In the genomic region with DNA sequence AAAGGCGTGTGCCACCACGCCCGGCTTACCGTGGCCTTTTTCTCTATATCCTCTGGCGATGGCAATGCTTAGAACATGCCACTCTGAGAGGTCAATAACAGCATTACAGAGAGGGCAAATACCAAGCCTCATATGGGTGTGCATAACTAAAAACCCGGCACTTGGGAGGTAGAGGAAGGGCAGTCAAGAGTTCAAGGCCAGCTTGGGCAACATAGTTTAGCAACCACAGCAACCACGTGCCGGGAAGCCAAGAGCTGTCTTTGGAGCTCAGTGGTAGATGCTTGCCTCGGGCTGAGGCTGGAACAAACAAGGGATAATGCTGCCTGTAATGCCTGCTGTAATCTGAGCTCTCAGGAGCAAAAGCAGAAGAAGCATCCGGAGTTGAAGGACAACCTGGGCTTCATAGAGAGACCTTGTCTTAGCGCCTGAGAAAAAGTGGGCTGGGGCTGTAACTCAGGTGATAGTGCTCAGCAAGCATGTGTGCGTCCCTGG, we compare ENCODE assay signal across 32 mouse cellular contexts. TPM values are rescaled to one million over a fixed set of nuclear protein-coding genes. Genes with fewer than 3 reads are reported as not detected.
DNase-seq lines count a peak whose midpoint lies in the region; ATAC-seq lines count a peak whose summit lies in the region.
"Had no signal": no experiment of that assay in that cellular context is flagged by ENCODE, and none has a peak within 500 bp of the region (broad histone marks: within the 10 kb centered on the region; RNA-seq: fewer than 3 reads in every experiment).

No protein-coding gene starts in this region.

- no peaks in the 10 kb centered on the region; the same call in 1 of the 2 replicates for H3K9me3 ChIP-seq in liver, embryonic 13.5 days (replicated peaks)
- H3K9me3 ChIP-seq in liver, embryonic 11.5 days (ENCODE audit: control insufficient read depth, low read length), result no peaks in the 10 kb centered on the region
- H3K9me3 ChIP-seq: embryonic facial prominence, embryonic 12.5 days; embryonic facial prominence, embryonic 15.5 days; heart, embryonic 15.5 days; hindbrain, embryonic 10.5 days; hindbrain, embryonic 13.5 days had no signal

- peaks cover 59% of the 10 kb centered on the region for H3K4me1 ChIP-seq in liver, embryonic 13.5 days (replicated peaks)
- peaks cover 14% of the 10 kb centered on the region for H3K4me1 ChIP-seq in liver, embryonic 11.5 days (replicated peaks; ENCODE audit: control insufficient read depth, insufficient read depth, low read length)
- H3K4me1 ChIP-seq: embryonic facial prominence, embryonic 15.5 days; heart, embryonic 12.5 days had no signal

- H3K4me3 ChIP-seq in liver, embryonic 13.5 days (replicated peaks), result no peak overlapping the region
- H3K4me3 ChIP-seq in liver, embryonic 11.5 days (ENCODE audit: low read depth, low read length), result no peak overlapping the region
- H3K4me3 ChIP-seq: embryonic facial prominence, embryonic 12.5 days; embryonic facial prominence, embryonic 15.5 days; gastrocnemius, adult 2 months; heart, embryonic 12.5 days; heart, embryonic 15.5 days; hindbrain, embryonic 10.5 days; hindbrain, embryonic 13.5 days had no signal

- H3K4me2 ChIP-seq in liver, embryonic 13.5 days, result no peak overlapping the region
- no peak overlapping the region for H3K4me2 ChIP-seq in liver, embryonic 11.5 days
- H3K4me2 ChIP-seq: embryonic facial prominence, embryonic 12.5 days; embryonic facial prominence, embryonic 15.5 days; heart, embryonic 12.5 days; heart, embryonic 15.5 days; hindbrain, embryonic 13.5 days had no signal

- no peak for ATAC-seq in liver, embryonic 13.5 days (ENCODE audit: low read depth)
- ATAC-seq in liver, embryonic 11.5 days (replicated peaks; ENCODE audit: low FRiP score), result no peak
- ATAC-seq: activated CD4-positive, CD25-positive, alpha-beta regulatory T cell, adult 4 months; forebrain, embryonic 14.5 days; forebrain, postnatal 0 days; hindbrain, embryonic 16.5 days; Patski had no signal

- H3K36me3 ChIP-seq in liver, embryonic 13.5 days, result no peaks in the 10 kb centered on the region
- no peaks in the 10 kb centered on the region for H3K36me3 ChIP-seq in liver, embryonic 11.5 days (ENCODE audit: control insufficient read depth, insufficient read depth, low read length)
- H3K36me3 ChIP-seq: embryonic facial prominence, embryonic 12.5 days; embryonic facial prominence, embryonic 15.5 days; G1E; heart, embryonic 12.5 days; heart, embryonic 15.5 days; hindbrain, embryonic 10.5 days; hindbrain, embryonic 13.5 days had no signal

- H3K27me3 ChIP-seq in liver, embryonic 13.5 days, result no peaks in the 10 kb centered on the region; the same call in 1 of the 2 replicates
- no peaks in the 10 kb centered on the region for H3K27me3 ChIP-seq in liver, embryonic 11.5 days (replicated peaks; ENCODE audit: control insufficient read depth, insufficient read depth, low read length)
- H3K27me3 ChIP-seq: CH12.LX; embryonic facial prominence, embryonic 12.5 days; embryonic facial prominence, embryonic 15.5 days; heart, embryonic 12.5 days; heart, embryonic 15.5 days; Patski had no signal

- peak; percentile 37 for DNase-seq in adrenal gland, adult 2 months
- DNase-seq in adrenal gland, adult 18-20 months (ENCODE audit: low spot score in 2 of 2), result no peak
- no peak for DNase-seq in liver, embryonic 13.5 days
- DNase-seq in liver, embryonic 11.5 days (ENCODE audit: low spot score), result no peak
- peak; percentile 66 for DNase-seq in R1 (ENCODE audit: low read depth, low spot score)
- no peak for DNase-seq in layer of hippocampus, adult 11-12 months (ENCODE audit: low spot score)
- no peak for DNase-seq in neural tube, embryonic 10.5 days (ENCODE audit: extremely low spot score, low spot score)
- DNase-seq: adrenal gland, postnatal 14 days; B cell, adult 2 months; cerebellum, adult 11 months; cerebellum, adult 2 months; cerebellum, adult 9-11 months; cerebellum, postnatal 25 days; forebrain, postnatal 0 days; gastrocnemius, adult 2 months; gastrocnemius, postnatal 14 days; heart, adult 18-20 months; heart, postnatal 10 days; heart, postnatal 36 days had no signal

- 81% methylated on average over 12 of the region's 12 CpGs for WGBS in liver, embryonic 13.5 days (ENCODE audit: insufficient replicate concordance)
- 82% methylated on average over 12 of the region's 12 CpGs for WGBS in liver, embryonic 11.5 days

- H3K27ac ChIP-seq in liver, embryonic 13.5 days, result peak overlapping the region; percentile 48
- H3K27ac ChIP-seq in liver, embryonic 11.5 days (ENCODE audit: low read depth, low read length), result no peak overlapping the region
- H3K27ac ChIP-seq: embryonic facial prominence, embryonic 12.5 days; embryonic facial prominence, embryonic 15.5 days; gastrocnemius, adult 2 months; heart, embryonic 15.5 days; hindbrain, embryonic 10.5 days; hindbrain, embryonic 13.5 days had no signal

- H3K9ac ChIP-seq in liver, embryonic 13.5 days, result no peak overlapping the region
- H3K9ac ChIP-seq in liver, embryonic 11.5 days (ENCODE audit: low read depth, low read length), result no peak overlapping the region
- H3K9ac ChIP-seq: embryonic facial prominence, embryonic 12.5 days; embryonic facial prominence, embryonic 15.5 days; forebrain, postnatal 0 days; heart, embryonic 12.5 days; heart, embryonic 15.5 days; hindbrain, embryonic 13.5 days had no signal

RNA-seq across cellular contexts. Expression of a gene that starts 25.2 kb away (rescaled TPM):
- 100 to 1,000 TPM; 327 to 470 TPM for total RNA-seq in adrenal gland, adult 2 months (2021)
- 210 and 254 TPM in 2 replicates for polyA plus RNA-seq in adrenal gland, adult 2 months (2012; rRNA removed)
- 100 to 1,000 TPM; 393 to 425 TPM for total RNA-seq in adrenal gland, adult 18-20 months (2021)
- polyA plus RNA-seq in liver, embryonic 13.5 days (2015; fragmentation: Nextera tagmentation; extraction: Ambion mirVana), result 677 and 738 TPM in 2 replicates
- 623 and 628 TPM in 2 replicates for polyA plus RNA-seq in liver, embryonic 11.5 days (2014; fragmentation: Nextera tagmentation; extraction: Ambion mirVana)

RNA-seq across cellular contexts. Expression of a gene that starts 27.0 kb away (rescaled TPM):
- total RNA-seq in adrenal gland, adult 2 months (2021), result under 1 TPM in 1 of 2 experiments, not detected in 1; 0.23 TPM
- 0.10 and 1.2 TPM in 2 replicates for polyA plus RNA-seq in adrenal gland, adult 2 months (2012; rRNA removed)
- not detected for total RNA-seq in adrenal gland, adult 18-20 months (2021)
- 0.76 and 1.0 TPM in 2 replicates for polyA plus RNA-seq in liver, embryonic 13.5 days (2015; fragmentation: Nextera tagmentation; extraction: Ambion mirVana)
- 4.9 and 5.6 TPM in 2 replicates for polyA plus RNA-seq in liver, embryonic 11.5 days (2014; fragmentation: Nextera tagmentation; extraction: Ambion mirVana)
- total RNA-seq: adrenal gland, postnatal 14 days; CH12.LX; common myeloid progenitor, adult 5-6 weeks; heart, adult 18-20 months had no signal
- polyA plus RNA-seq: activated CD4-positive, CD25-positive, alpha-beta regulatory T cell, adult 4 months; G1E had no signal

Comparison
In these comparisons a context has a peak if more than half of its experiments do, and no peak if none do; other contexts are left out.
1. DNase-seq: peak in adrenal gland, adult 2 months (single experiment) and R1 (single experiment); none in adrenal gland, adult 18-20 months (0 of 2), liver, embryonic 13.5 days (single experiment), liver, embryonic 11.5 days (single experiment), layer of hippocampus, adult 11-12 months (single experiment) and neural tube, embryonic 10.5 days (single experiment).